Mouse (Mus musculus): ENCODE data around the gene Olfr237-ps1. TPM values are rescaled to one million over a fixed set of nuclear protein-coding genes. Genes with fewer than 3 reads are reported as not detected.
"Not testable (repeated sequence)": the region's sequence is repeated elsewhere in the genome, so short reads cannot be mapped to it uniquely, and the experiment has no call there.

The Olfr237-ps1 gene
- total RNA-seq (2021), result not detected
- long read RNA-seq, experiment 1, result 0 reads
- long read RNA-seq, experiment 2, result 0 reads

- DNase-seq (ENCODE audit: low spot score in 2 of 2), result not testable (repeated sequence)
Observed at GRCm38 (mm10) chr6:43146267-43146666, at the start of gene Olfr237-ps1. Gene Olfr237-ps1 (plus strand): TSS chr6:43146567.

GRCm38 (mm10) chr6:43106069-43106468 is 40.3 kb upstream of the Olfr237-ps1 start, which contains the start of gene Olfr441:
Gene Olfr441 (plus strand): TSS chr6:43106369.
- DNase-seq (ENCODE audit: low spot score in 2 of 2), result not testable (repeated sequence)

- peak in 1 of 2 experiments; percentile 68 for DNase-seq (ENCODE audit: low spot score in 2 of 2)
Observed at GRCm38 (mm10) chr6:43159502-43159901, 13.1 kb downstream of the Olfr237-ps1 start.

GRCm38 (mm10) chr6:43162982-43163381 is 16.6 kb downstream of the Olfr237-ps1 start, which contains the start of gene Olfr437:
Gene Olfr437 (plus strand): TSS chr6:43163282.
- no peak for DNase-seq (ENCODE audit: low spot score in 2 of 2)

- peak in 1 of 2 experiments; percentile 44 for DNase-seq (ENCODE audit: low spot score in 2 of 2)
Observed at GRCm38 (mm10) chr6:43167246-43167645, 20.9 kb downstream of the Olfr237-ps1 start.

GRCm38 (mm10) chr6:43171840-43172239 is 25.5 kb downstream of the Olfr237-ps1 start, which contains the start of gene Olfr13:
Gene Olfr13 (plus strand): TSS chr6:43172140.
- no peak for DNase-seq (ENCODE audit: low spot score in 2 of 2)

- no peak for DNase-seq (ENCODE audit: low spot score in 2 of 2)
Observed at GRCm38 (mm10) chr6:43178129-43178528, 31.8 kb downstream of the Olfr237-ps1 start.

- peak; percentile 28 to 50 for DNase-seq (ENCODE audit: low spot score in 2 of 2)
Observed at GRCm38 (mm10) chr6:43178584-43179501, 32.5 kb downstream of the Olfr237-ps1 start.

- DNase-seq (ENCODE audit: low spot score in 2 of 2), result no peak
Observed at GRCm38 (mm10) chr6:43190986-43191385, 44.6 kb downstream of the Olfr237-ps1 start.

GRCm38 (mm10) chr6:43196781-43197180 is 50.4 kb downstream of the Olfr237-ps1 start, which contains the start of gene Olfr435:
Gene Olfr435 (plus strand): TSS chr6:43197146.
- DNase-seq (ENCODE audit: low spot score in 2 of 2), result no peak

- DNase-seq (ENCODE audit: low spot score in 2 of 2), result no peak
Observed at GRCm38 (mm10) chr6:43198094-43198493, 51.7 kb downstream of the Olfr237-ps1 start.

- no peak for DNase-seq (ENCODE audit: low spot score in 2 of 2)
Observed at GRCm38 (mm10) chr6:43202786-43203185, 56.4 kb downstream of the Olfr237-ps1 start.

- no peak for DNase-seq (ENCODE audit: low spot score in 2 of 2)
Observed at GRCm38 (mm10) chr6:43205355-43205754, 59.0 kb downstream of the Olfr237-ps1 start.

Other genes with a start within 250 kb of the Olfr237-ps1 start
- not detected for gene Olfr447, start 237.7 kb upstream of the Olfr237-ps1 start, total RNA-seq (2021)
- not detected for gene Olfr446, start 225.2 kb upstream of the Olfr237-ps1 start, total RNA-seq (2021)
- gene Olfr444, start 197.5 kb upstream of the Olfr237-ps1 start, total RNA-seq (2021), result not detected
- gene Olfr441, start 40.2 kb upstream of the Olfr237-ps1 start, total RNA-seq (2021), result not detected
- gene Olfr437, start 16.7 kb downstream of the Olfr237-ps1 start, total RNA-seq (2021), result not detected
- not detected for gene Olfr13, start 25.6 kb downstream of the Olfr237-ps1 start, total RNA-seq (2021)
- gene Olfr435, start 50.6 kb downstream of the Olfr237-ps1 start, total RNA-seq (2021), result not detected
- gene Olfr434, start 66.5 kb downstream of the Olfr237-ps1 start, total RNA-seq (2021), result not detected
- not detected for gene Olfr47, start 85.0 kb downstream of the Olfr237-ps1 start, total RNA-seq (2021)
- gene Arhgef5, start 119.0 kb downstream of the Olfr237-ps1 start, total RNA-seq (2021), result 1 to 10 TPM; 2.5 to 4.9 TPM
- not detected for gene Nobox, start 163.0 kb downstream of the Olfr237-ps1 start, total RNA-seq (2021)